Mouse (Mus musculus): ENCODE results near the gene Dscaml1. TPM values are rescaled to one million over a fixed set of nuclear protein-coding genes. Genes with fewer than 3 reads are reported as not detected.
A peak's percentile ranks its signal among the peaks of the same experiment; 100 is the strongest.

Gene Dscaml1
- polyA plus RNA-seq, 1 experiment from 2014 or later, result 0.17 TPM

DNA sequence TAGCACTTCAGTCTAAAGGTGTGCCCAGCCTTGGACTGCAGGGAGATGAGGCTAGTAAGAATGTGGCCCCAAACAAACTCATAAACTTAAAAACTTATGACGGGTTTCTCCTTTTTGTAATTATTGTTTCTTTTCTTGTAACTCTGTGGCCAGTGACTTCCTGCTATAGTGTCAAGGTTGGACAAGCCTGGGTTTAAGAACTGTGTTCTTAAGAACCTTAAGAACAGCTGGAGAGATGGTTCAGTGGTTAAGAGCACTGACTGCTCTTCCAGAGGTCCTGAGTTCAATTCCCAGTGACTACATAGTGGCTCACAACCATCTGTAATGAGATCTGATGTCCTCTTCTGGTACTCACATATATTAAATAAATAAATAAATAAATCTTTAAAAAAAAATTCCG, 106.8 kb downstream of the Dscaml1 start:
- no peak for TF ChIP-seq CTCF (IDR thresholded peaks at IDR 0.05; ENCODE audit: low read depth)
- no peak for TF ChIP-seq EP300 (optimal IDR thresholded peaks at IDR 0.05)
- WGBS, result 79% methylated on average over 2 of the region's 2 CpGs
- Histone ChIP-seq H3K4me3 (ENCODE audit: low read depth, low read length) (no peak overlapping the region), H3K27ac (replicated peaks) (no peak overlapping the region), H3K4me1 (replicated peaks; ENCODE audit: control insufficient read depth, insufficient read depth) (no peaks in the 10 kb centered on the region), H3K27me3 (ENCODE audit: control insufficient read depth, insufficient read depth, low read length) (no peaks in the 10 kb centered on the region), H3K36me3 (ENCODE audit: control insufficient read depth, insufficient read depth, low read length) (no peaks in the 10 kb centered on the region), H3K9ac (ENCODE audit: low read length) (no peak overlapping the region), H3K4me2 (replicated peaks; ENCODE audit: low read depth) (no peak overlapping the region), H3K9me3 (ENCODE audit: control insufficient read depth, low read length) (no peaks in the 10 kb centered on the region)
- ATAC-seq (ENCODE audit: low FRiP score, low TSS enrichment) (no peak), DNase-seq (ENCODE audit: low spot score) (no peak)

DNA sequence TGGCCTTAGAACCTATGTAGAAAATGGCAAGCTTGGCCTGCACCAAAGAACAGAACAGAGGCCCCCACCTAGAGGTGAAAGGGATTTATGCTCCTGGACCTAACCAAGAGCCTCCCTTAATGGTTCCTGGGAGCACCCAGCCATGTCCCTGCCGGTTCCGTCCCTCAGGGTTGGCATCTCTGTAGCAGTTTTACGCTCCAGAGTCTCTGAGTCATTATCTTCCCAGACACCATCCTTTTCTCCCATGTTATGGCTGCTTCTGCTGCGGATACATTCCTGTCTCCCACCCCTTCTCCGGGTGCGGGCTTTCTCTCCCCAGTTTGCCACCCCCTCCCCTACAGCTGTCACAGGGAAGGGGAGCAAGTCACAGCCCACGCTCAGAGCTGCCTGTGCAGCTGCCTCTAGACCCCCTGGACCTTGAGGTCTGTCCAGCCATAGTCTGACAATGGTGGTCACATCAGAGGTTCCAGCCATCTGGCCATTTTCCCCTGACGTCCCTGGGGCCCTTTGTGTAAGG, 108.1 kb downstream of the Dscaml1 start:
- no peak overlapping the region for H3K9ac ChIP-seq (ENCODE audit: low read length)
- no peak overlapping the region for H3K4me3 ChIP-seq (ENCODE audit: low read depth, low read length)
- H3K27ac ChIP-seq (replicated peaks), result no peak overlapping the region
- 79% methylated on average over 8 of the region's 8 CpGs for WGBS
- no peaks in the 10 kb centered on the region for H3K4me1 ChIP-seq (replicated peaks; ENCODE audit: control insufficient read depth, insufficient read depth)
- no peak for DNase-seq (ENCODE audit: low spot score)
- ATAC-seq (ENCODE audit: low FRiP score, low TSS enrichment), result no peak
- no peaks in the 10 kb centered on the region for H3K27me3 ChIP-seq (ENCODE audit: control insufficient read depth, insufficient read depth, low read length)
- no peaks in the 10 kb centered on the region for H3K9me3 ChIP-seq (ENCODE audit: control insufficient read depth, low read length)
- no peaks in the 10 kb centered on the region for H3K36me3 ChIP-seq (ENCODE audit: control insufficient read depth, insufficient read depth, low read length)
- TF ChIP-seq CTCF (IDR thresholded peaks at IDR 0.05; ENCODE audit: low read depth), result peak; percentile 30
- TF ChIP-seq EP300 (optimal IDR thresholded peaks at IDR 0.05), result no peak
- H3K4me2 ChIP-seq (replicated peaks; ENCODE audit: low read depth), result no peak overlapping the region

DNA sequence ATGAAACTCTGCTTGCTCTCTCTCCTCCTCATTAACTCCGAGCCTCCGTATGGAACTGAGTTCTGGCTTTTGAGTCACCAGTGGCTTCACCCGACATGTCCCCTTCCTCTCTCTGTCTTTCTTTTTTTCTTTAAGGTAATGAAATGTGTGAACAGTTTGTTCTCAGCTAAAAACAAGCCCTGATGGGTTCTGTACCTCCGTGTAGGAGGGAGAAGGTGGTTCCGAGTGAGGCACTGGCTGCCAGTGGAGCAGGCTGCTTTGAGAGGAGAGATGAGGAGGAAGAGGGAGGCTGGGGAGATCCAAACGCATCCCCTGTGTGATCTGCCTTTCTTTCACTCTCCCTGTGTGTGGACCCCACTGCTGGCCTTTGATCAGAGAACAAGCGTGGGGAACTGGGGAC, 111.2 kb downstream of the Dscaml1 start:
- Histone ChIP-seq H3K9ac (ENCODE audit: low read length) (no peak overlapping the region), H3K27me3 (ENCODE audit: control insufficient read depth, insufficient read depth, low read length) (no peaks in the 10 kb centered on the region), H3K27ac (replicated peaks) (no peak overlapping the region), H3K4me3 (ENCODE audit: low read depth, low read length) (no peak overlapping the region), H3K36me3 (ENCODE audit: control insufficient read depth, insufficient read depth, low read length) (no peaks in the 10 kb centered on the region), H3K9me3 (ENCODE audit: control insufficient read depth, low read length) (no peaks in the 10 kb centered on the region), H3K4me2 (replicated peaks; ENCODE audit: low read depth) (no peak overlapping the region), H3K4me1 (replicated peaks; ENCODE audit: control insufficient read depth, insufficient read depth) (no peaks in the 10 kb centered on the region)
- no peak for ATAC-seq (ENCODE audit: low FRiP score, low TSS enrichment)
- 72% methylated on average over 7 of the region's 7 CpGs for WGBS
- TF ChIP-seq CTCF (IDR thresholded peaks at IDR 0.05; ENCODE audit: low read depth) (no peak), EP300 (optimal IDR thresholded peaks at IDR 0.05) (no peak)
- no peak for DNase-seq (ENCODE audit: low spot score)

- Histone ChIP-seq H3K27ac (replicated peaks) (no peak overlapping the region), H3K4me3 (ENCODE audit: low read depth, low read length) (no peak overlapping the region), H3K36me3 (ENCODE audit: control insufficient read depth, insufficient read depth, low read length) (no peaks in the 10 kb centered on the region), H3K4me1 (replicated peaks; ENCODE audit: control insufficient read depth, insufficient read depth) (no peaks in the 10 kb centered on the region), H3K9ac (ENCODE audit: low read length) (no peak overlapping the region), H3K4me2 (replicated peaks; ENCODE audit: low read depth) (no peak overlapping the region), H3K9me3 (ENCODE audit: control insufficient read depth, low read length) (no peaks in the 10 kb centered on the region), H3K27me3 (ENCODE audit: control insufficient read depth, insufficient read depth, low read length) (no peaks in the 10 kb centered on the region)
- 76% methylated on average over 14 of the region's 14 CpGs for WGBS
- ATAC-seq (ENCODE audit: low FRiP score, low TSS enrichment) (no peak), DNase-seq (ENCODE audit: low spot score) (no peak)
- no peak for TF ChIP-seq EP300 (optimal IDR thresholded peaks at IDR 0.05)
- TF ChIP-seq CTCF (IDR thresholded peaks at IDR 0.05; ENCODE audit: low read depth), result no peak
These were observed 113.0 kb downstream of the Dscaml1 start for GRCm38 (mm10) chr9:45539265-45540044.

DNA sequence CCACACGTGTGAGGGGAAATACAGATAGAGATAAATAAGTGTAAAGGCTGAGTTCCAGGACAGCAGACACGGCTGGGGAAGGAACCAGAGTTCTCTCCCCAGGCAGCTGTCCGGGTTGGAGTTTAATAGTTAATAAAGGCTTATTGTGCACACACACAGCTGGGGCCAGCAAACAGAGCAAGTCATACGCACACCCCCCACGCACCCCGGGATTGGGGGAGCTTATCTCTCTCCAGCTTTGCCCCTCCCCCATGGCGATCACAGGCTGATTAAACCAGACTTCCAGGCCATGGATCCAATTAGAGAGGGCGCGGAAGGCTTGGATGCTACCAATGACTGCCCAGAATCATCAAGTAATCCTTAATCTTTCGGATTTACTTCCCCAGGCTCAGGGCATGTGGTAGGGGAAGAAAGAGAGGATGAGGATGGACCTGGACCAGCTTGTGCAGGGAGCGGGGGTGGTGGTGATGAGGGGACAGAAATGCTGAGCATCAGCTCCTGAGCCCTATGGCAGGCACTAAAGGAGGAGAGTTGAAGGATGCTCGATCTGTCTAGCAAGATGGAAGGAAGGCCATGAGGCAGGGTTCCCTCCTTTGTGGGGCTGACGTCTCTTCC, 119.7 kb downstream of the Dscaml1 start:
- H3K4me2 ChIP-seq (replicated peaks; ENCODE audit: low read depth), result no peak overlapping the region
- H3K27me3 ChIP-seq (ENCODE audit: control insufficient read depth, insufficient read depth, low read length), result no peaks in the 10 kb centered on the region
- H3K4me1 ChIP-seq (replicated peaks; ENCODE audit: control insufficient read depth, insufficient read depth), result no peaks in the 10 kb centered on the region
- H3K9me3 ChIP-seq (ENCODE audit: control insufficient read depth, low read length), result no peaks in the 10 kb centered on the region
- TF ChIP-seq EP300 (optimal IDR thresholded peaks at IDR 0.05) (no peak), CTCF (IDR thresholded peaks at IDR 0.05; ENCODE audit: low read depth) (no peak)
- no peaks in the 10 kb centered on the region for H3K36me3 ChIP-seq (ENCODE audit: control insufficient read depth, insufficient read depth, low read length)
- DNase-seq (ENCODE audit: low spot score) (peak; percentile 50), ATAC-seq (ENCODE audit: low FRiP score, low TSS enrichment) (no peak)
- H3K9ac ChIP-seq (ENCODE audit: low read length), result no peak overlapping the region
- H3K4me3 ChIP-seq (ENCODE audit: low read depth, low read length), result no peak overlapping the region
- H3K27ac ChIP-seq (replicated peaks), result no peak overlapping the region
- 25% methylated on average over 13 of the region's 13 CpGs for WGBS
